8 mouse cellular contexts compared by ENCODE assay signal in genomic region chr11:96645538-96646037, GRCm38 (mm10).
A peak's percentile ranks its signal among the peaks of the same experiment; 100 is the strongest.
DNase-seq lines count a peak whose midpoint lies in the region; ATAC-seq and TF ChIP-seq lines count a peak whose summit lies in the region.

No protein-coding gene starts in this region.

- no peak overlapping the region for H3K9ac ChIP-seq in CH12.LX (ENCODE audit: insufficient read depth, low read depth)
- no peak overlapping the region for H3K9ac ChIP-seq in hindbrain, embryonic 16.5 days (ENCODE audit: low read depth, low read length)
- no peak overlapping the region for H3K9ac ChIP-seq in neural tube, embryonic 12.5 days

- 27% methylated on average over 10 of the region's 10 CpGs for WGBS in hindbrain, embryonic 16.5 days
- 7% methylated on average over 10 of the region's 10 CpGs for WGBS in neural tube, embryonic 12.5 days
- WGBS in cerebellum, adult 2 months, result 20% methylated on average over 10 of the region's 10 CpGs

- TF ChIP-seq POLR2A in CH12.LX (IDR thresholded peaks at IDR 0.05; ENCODE audit: low read depth, low read length), result no peak
- no peak for TF ChIP-seq POLR2A in cerebellum, adult 2 months (IDR thresholded peaks at IDR 0.05; ENCODE audit: borderline replicate concordance, insufficient read depth, low read length)

- in situ Hi-C loops in CH12.LX (cut with MboI; ENCODE audit: low pct_ligation_motif_present, low pct_unique_long_range_greater_than_20kb, low sequenced_read_pairs), result no loop called here

- no peak overlapping the region for H3K4me3 ChIP-seq in CH12.LX (replicated peaks in 1 of 3; ENCODE audit: low read depth in 2 of 3, low read length in 2 of 3, poor library complexity in 1 of 3)
- H3K4me3 ChIP-seq in hindbrain, embryonic 16.5 days (ENCODE audit: low read length), result no peak overlapping the region
- H3K4me3 ChIP-seq in neural tube, embryonic 12.5 days, result no peak overlapping the region
- H3K4me3 ChIP-seq in cerebellum, adult 2 months (replicated peaks; ENCODE audit: insufficient read depth, low read depth, low read length), result no peak overlapping the region

- DNase-seq in CH12.LX (ENCODE audit: extremely low read depth), result peak; percentile 93
- peak; percentile 84 for DNase-seq in brain, adult 2 months (ENCODE audit: low read depth, low spot score)
- DNase-seq in gastrocnemius, adult 18-20 months (ENCODE audit: low spot score), result peak; percentile 19
- DNase-seq in left cerebral cortex, adult 9 months (ENCODE audit: low spot score in 2 of 2), result peak; percentile 51 to 61
- no peak for DNase-seq in cerebellum, adult 2 months
- DNase-seq in cerebellum, adult 11 months, result no peak

- ATAC-seq in hindbrain, embryonic 16.5 days, result 0 out of 2 replicates have a peak, but pooled peaks have one; percentile 48
- peak; percentile 78 for ATAC-seq in neural tube, embryonic 12.5 days (ENCODE audit: low FRiP score, low read depth)

- TF ChIP-seq RAD21 in CH12.LX (IDR thresholded peaks at IDR 0.05; ENCODE audit: low read depth, low read length), result no peak

- no peak for TF ChIP-seq CTCF in CH12.LX (conservative IDR thresholded peaks at IDR 0.05 in 1 of 2, IDR thresholded peaks at IDR 0.05 in 1 of 2; ENCODE audit: low read depth in 2 of 2, low read length in 2 of 2)
- TF ChIP-seq CTCF in cerebellum, adult 2 months (IDR thresholded peaks at IDR 0.05; ENCODE audit: borderline replicate concordance, insufficient read depth, low read depth, low read length), result no peak

- no peaks in the 10 kb centered on the region for H3K27me3 ChIP-seq in CH12.LX (replicated peaks)
- H3K27me3 ChIP-seq in hindbrain, embryonic 16.5 days (replicated peaks; ENCODE audit: control insufficient read depth, insufficient read depth, low read length), result no peaks in the 10 kb centered on the region
- no peaks in the 10 kb centered on the region for H3K27me3 ChIP-seq in neural tube, embryonic 12.5 days (replicated peaks)
- H3K27me3 ChIP-seq in cerebellum, adult 2 months (ENCODE audit: control insufficient read depth, insufficient read depth, low read length), result no peaks in the 10 kb centered on the region; the same call in 1 of the 2 replicates

- TF ChIP-seq EP300 in CH12.LX (IDR thresholded peaks at IDR 0.05; ENCODE audit: low read length), result no peak; the same call in 1 of the 2 replicates

- H3K9me3 ChIP-seq in CH12.LX (replicated peaks; ENCODE audit: low read length), result no peaks in the 10 kb centered on the region
- H3K9me3 ChIP-seq in hindbrain, embryonic 16.5 days (ENCODE audit: control insufficient read depth, low read length), result no peaks in the 10 kb centered on the region
- H3K9me3 ChIP-seq in neural tube, embryonic 12.5 days, result no peaks in the 10 kb centered on the region

- dilution Hi-C loops in CH12.LX (cut with MboI; ENCODE audit: extremely low pct_ligation_motif_present, extremely low pct_unique_long_range_greater_than_20kb, low sequenced_read_pairs), result no loop called here

- H3K27ac ChIP-seq in CH12.LX (ENCODE audit: insufficient read depth, low read depth), result no peak overlapping the region
- no peak overlapping the region; the same call in 1 of the 2 replicates for H3K27ac ChIP-seq in hindbrain, embryonic 16.5 days (ENCODE audit: low read depth, low read length)
- H3K27ac ChIP-seq in neural tube, embryonic 12.5 days, result peak overlapping the region; percentile 58
- H3K27ac ChIP-seq in cerebellum, adult 2 months (ENCODE audit: insufficient read depth, low read length), result no peak overlapping the region

- H3K79me2 ChIP-seq in CH12.LX (replicated peaks; ENCODE audit: control insufficient read depth, extremely low read depth, insufficient read depth, poor library complexity, severe bottlenecking), result no peaks in the 10 kb centered on the region

- H3K36me3 ChIP-seq in CH12.LX (replicated peaks in 1 of 2; ENCODE audit: control insufficient read depth in 1 of 2, insufficient read depth in 1 of 2, low read length in 1 of 2), result no peaks in the 10 kb centered on the region
- H3K36me3 ChIP-seq in hindbrain, embryonic 16.5 days (ENCODE audit: control insufficient read depth, insufficient read depth, low read length), result no peaks in the 10 kb centered on the region
- H3K36me3 ChIP-seq in neural tube, embryonic 12.5 days, result no peaks in the 10 kb centered on the region

- H3K4me1 ChIP-seq in CH12.LX (ENCODE audit: control insufficient read depth in 1 of 2, insufficient read depth in 2 of 2), result peaks cover 6 to 60% of the 10 kb centered on the region in 2 experiments; a peak in 3 of 4 replicates
- peaks cover 7% of the 10 kb centered on the region for H3K4me1 ChIP-seq in hindbrain, embryonic 16.5 days (ENCODE audit: control insufficient read depth, insufficient read depth, low read depth, low read length)
- H3K4me1 ChIP-seq in neural tube, embryonic 12.5 days, result peaks cover 61% of the 10 kb centered on the region
- no peaks in the 10 kb centered on the region for H3K4me1 ChIP-seq in cerebellum, adult 2 months (ENCODE audit: control insufficient read depth, insufficient read depth, low read length)

- H3K4me2 ChIP-seq in CH12.LX (ENCODE audit: insufficient read depth, low read depth, poor library complexity, severe bottlenecking), result peak overlapping the region; percentile 51
- no peak overlapping the region for H3K4me2 ChIP-seq in hindbrain, embryonic 16.5 days (ENCODE audit: low read length)
- H3K4me2 ChIP-seq in neural tube, embryonic 12.5 days (replicated peaks), result peak overlapping the region; percentile 18; the same call in 1 of the 2 replicates

TF ChIP-seq in CH12.LX, 34 proteins besides CTCF, POLR2A, EP300 and RAD21:
- no peak for TF ChIP-seq ZC3H11A (IDR thresholded peaks at IDR 0.05; ENCODE audit: low read depth, low read length)
- peak; percentile 66; the same call in 1 of the 2 replicates for TF ChIP-seq MEF2A (IDR thresholded peaks at IDR 0.05; ENCODE audit: borderline replicate concordance, low read depth, low read length)
- peak; percentile 21 for TF ChIP-seq ETS1 (conservative IDR thresholded peaks at IDR 0.05; ENCODE audit: low read depth, low read length)
- no peak for TF ChIP-seq JUND (conservative IDR thresholded peaks at IDR 0.05; ENCODE audit: low read depth, low read length)
- TF ChIP-seq ZKSCAN1 (IDR thresholded peaks at IDR 0.05; ENCODE audit: borderline replicate concordance, low read depth, low read length), result no peak
- TF ChIP-seq NRF1 (IDR thresholded peaks at IDR 0.05; ENCODE audit: low read depth, low read length), result peak; percentile 90
TF ChIP-seq in CH12.LX: peak in this region for 3.

Comparison
In these comparisons a context has a peak if more than half of its experiments do, and no peak if none do; other contexts are left out.
1. DNase-seq: peak in CH12.LX (single experiment), brain, adult 2 months (single experiment), gastrocnemius, adult 18-20 months (single experiment) and left cerebral cortex, adult 9 months (2 of 2); none in cerebellum, adult 2 months (0 of 2) and cerebellum, adult 11 months (single experiment).